Mouse (Mus musculus): Measurements from ENCODE around the gene Cntnap1.

Gene Cntnap1

DNA sequence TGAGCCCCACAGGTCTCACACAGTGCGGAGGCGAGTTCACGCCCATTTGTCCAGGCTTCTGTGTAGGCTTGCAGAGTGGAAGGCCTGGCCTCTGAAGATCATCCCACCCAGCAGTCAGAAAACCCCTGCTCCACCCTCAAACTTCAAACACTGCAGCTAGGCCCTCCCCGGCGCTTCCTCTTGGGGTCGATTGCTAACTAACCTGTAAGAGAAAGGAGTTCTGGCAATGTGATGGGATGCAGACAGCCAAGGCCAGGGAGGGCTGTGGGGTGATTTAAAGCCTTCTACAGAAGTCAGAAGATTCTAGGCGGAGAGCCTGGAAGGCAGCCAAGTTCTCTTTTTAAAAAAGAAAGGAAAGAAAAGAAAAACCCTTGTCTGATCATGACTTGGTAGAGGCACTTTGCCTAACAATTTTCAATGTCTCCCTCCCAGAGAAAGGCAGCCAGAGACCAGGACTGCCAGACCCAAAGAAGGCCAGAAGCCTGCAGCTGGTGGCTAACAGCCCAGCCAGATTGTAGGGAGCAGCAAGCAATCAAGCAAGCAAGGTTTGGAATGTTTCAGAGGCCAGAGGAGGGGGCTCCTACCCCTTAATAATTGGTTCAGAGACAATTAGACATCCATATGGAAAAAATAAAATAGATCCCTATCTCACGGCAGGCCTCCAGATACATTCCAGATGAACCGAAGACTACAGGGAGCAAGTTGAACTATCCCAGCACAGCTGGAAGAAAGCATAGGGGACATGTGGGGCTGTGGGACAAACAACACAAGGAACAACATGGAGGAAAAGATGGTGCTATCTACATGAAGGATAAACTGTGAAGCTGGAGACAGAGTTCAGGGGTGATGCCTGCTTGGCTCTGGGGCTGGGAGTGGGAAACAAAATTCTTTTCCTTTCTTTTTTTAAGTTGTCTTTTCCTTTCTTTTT is 20.9 kb upstream of the Cntnap1 start:
- peak; percentile 16 for DNase-seq

DNA sequence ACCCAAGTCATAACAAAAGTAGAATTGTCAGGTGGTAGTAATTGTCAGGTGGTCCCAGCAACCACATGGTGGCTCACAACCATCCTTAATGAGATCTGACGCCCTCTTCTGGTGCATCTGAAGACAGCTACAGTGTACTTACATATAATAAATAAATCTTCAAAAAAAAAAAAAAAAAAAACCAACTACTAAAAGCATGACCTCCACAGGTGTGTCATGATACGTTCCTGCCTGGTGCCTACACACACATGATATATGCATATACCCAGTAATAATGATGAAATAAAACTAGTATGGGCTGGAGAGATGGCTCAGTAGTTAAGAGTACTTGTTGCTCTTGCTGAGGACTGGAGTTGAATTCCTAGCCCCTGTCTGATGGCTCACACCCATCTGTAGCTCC is 19.3 kb upstream of the Cntnap1 start:
- DNase-seq = no peak

- DNase-seq = peak; percentile 11
Measured at GRCm38 (mm10) chr11:101152825-101153224, 17.5 kb upstream of the Cntnap1 start.

DNA sequence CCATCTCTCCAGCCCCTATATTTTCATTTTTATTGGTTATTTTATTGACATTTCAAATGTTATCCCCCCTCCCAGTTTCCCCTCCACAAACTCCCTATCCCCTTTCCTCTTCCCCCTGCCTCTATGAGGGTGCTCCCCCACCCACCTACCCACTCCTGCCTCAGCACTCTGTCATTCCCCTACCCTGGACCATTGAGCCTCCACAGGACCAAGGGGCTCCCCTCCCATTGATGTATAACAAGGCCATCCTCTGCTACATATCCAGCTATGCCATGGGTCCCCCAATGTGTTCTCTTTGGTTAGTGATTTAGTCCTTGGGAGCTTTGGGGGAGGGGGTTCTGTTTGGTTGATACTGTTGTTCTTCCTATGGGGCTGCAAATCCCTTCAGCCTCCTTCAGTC is 15.7 kb upstream of the Cntnap1 start:
- DNase-seq = peak; percentile 24

DNA sequence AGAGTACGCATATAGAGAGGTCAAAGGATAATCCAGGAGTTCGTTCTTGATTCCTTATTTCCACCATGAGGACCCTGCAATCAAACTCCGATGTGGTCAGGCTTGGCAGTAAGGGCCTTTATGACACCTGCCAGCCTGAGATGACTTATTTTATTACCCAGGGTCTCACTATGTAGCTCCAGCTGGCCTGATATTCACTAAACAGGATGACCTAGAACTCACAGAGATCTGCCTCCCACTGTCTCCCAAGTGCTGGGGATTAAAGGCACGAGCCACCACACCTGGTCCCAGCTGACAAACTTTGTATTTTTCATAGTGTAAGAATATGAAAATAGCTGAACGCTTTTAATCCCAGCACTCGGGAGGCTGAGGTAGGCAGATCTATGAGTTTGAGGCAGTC is 15.2 kb upstream of the Cntnap1 start:
- peak; percentile 20 for DNase-seq

- DNase-seq = peak; percentile 85
Measured at GRCm38 (mm10) chr11:101155728-101156371, 14.5 kb upstream of the Cntnap1 start, which contains the start of gene Tubg2. TSS of gene Tubg2 (plus strand) at chr11:101155907.

GRCm38 (mm10) chr11:101160151-101160550 is 10.2 kb upstream of the Cntnap1 start:
- peak; percentile 45 for DNase-seq

DNA sequence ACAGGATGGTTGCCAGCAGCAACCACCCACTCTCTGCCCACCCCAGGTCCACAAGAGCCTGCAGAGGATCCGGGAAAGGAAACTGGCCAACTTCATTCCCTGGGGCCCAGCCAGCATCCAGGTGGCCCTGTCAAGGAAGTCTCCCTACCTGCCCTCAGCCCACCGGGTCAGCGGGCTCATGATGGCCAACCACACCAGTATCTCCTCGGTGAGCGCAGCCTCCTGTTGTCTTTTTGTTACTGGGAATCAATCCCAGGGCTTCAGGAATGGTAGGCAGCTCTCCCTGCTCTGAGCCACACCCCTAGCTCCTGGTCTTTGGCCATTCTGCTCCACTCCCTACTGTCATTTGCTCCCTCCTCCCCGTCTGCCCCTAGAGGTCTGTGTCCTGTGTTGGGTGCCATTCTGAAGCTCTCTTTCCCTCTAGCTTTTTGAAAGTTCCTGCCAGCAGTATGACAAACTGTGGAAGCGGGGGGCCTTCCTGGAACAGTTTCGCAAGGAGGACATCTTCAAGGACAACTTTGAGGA is 9.3 kb upstream of the Cntnap1 start:
- DNase-seq = peak; percentile 44

GRCm38 (mm10) chr11:101161551-101161950 is 8.8 kb upstream of the Cntnap1 start:
- DNase-seq = no peak

DNA sequence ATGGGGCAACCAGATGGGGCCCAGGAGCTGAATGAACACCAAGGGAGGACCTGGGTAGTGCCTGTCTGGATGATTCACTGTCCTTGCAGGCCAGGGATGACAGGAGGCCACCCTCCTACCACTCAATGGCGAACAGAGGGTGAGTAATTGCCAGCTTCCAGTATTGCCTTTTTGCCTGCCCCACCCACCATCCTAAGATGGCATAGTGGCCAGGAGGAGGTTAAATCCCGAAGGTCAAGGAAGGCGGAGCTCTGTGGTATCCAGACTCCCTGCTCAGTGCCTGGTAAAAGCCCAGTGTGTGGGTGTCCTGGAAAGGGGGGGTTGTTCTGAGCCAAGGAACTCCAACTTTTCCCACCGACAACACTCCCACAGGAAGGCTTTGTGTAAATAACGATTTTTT is 8.0 kb upstream of the Cntnap1 start:
- DNase-seq = no peak

DNA sequence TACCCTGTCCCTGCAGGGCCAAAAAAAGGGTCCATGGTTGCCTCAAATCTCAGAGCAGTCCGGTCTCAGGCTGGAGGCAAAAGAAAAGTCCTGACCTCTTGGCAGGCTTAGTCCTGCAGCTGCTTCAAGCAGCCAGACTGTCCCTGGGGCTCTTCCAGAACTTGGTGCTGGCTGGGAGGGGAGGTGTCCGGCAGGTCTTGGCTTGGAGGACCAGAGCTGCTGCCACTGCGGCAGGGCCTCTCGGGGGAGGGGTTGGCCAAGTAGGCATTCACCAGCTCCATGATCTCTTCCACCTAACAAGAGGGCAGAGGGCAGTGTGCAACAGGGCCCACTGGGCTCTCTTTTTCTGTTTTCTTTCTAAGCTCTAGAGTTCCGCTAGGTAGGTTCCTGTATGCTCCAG is 7.6 kb upstream of the Cntnap1 start:
- DNase-seq = peak; percentile 73

DNA sequence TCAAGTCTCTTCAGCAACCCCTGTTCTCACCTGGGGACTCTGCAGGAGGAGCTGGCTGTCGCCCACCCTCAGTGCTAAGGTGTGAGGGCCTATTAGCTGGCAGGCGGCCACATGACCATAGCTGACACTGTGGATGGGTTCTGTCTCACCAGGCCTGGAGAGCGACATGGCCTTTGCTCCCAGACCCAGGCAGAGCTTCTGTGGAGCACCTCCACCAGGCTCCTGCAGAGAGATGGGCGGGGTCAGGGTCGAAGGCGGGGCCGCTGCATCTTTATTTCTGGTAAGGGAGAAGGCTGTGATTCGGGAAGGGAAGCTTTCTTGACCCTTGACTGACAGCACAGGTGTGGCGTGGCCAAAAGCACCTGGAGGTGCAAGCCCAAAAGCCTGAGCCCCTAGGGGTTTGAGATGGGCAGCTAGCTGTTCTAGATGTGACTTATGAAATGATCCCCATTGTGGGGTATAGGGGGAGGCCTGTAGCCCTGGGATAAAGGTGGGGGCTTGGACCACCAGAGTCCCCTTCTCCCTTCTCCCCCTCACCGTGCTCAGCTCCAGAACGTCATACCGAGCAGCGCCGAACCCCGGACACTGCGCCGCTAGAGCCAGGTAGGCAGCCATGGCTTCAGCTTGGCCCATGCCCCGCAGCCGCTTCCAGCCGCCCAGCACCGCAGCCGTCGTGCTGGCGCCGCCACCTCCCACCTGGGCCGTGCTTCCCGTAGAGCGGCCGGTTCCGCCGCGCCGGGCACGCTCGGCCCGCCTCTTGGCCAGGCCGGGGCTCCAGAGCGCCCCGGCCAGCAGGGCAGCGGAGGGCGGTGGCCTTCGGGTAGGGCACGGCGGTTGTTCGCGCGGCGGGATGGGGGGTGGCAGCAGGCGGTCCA is 6.6 kb upstream of the Cntnap1 start:
- peak; percentile 67 for DNase-seq

- no peak for DNase-seq
Measured at GRCm38 (mm10) chr11:101164351-101164665, 6.0 kb upstream of the Cntnap1 start.

DNA sequence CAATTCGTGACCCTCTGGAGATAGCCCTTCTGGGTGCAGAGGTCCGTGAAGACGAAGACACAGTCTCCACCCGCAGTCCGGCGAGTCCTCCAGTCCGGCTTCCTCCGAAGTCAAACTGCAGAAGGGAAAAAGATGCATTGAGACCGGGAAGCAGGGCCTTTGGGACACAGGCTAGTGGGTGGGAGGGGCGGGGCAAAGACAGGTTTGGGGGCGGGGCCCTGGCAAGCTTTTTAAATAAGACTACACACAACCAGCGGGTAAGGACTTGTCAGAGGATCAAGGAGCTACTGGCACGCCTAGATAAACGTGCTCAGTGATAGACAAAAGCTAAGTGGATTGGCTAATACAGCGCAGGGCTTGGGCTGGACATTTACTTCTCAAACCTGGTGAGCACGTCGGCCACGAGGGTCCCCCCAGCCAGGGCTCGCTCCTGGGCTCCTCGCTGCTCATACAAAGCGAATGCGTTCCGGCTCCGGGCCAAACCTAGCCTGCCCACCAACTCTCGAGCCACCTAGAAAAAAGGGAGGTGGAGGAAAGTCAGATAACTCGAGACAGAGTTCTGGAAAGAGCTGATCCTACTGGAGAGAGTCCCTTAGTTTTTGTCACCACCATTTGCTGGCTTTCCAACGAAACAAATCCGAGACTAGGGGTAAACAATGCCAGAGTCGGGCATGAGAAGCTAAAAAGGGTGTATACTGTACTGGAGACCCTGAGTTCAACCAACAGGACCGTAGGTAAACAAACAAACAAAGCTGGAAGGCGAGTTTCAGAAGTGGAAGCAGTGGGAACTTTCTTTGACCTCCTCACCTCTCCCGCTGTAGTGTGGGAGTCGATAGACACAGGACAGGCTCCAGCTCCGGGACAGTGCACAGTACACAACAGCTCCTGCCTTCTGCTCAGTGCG is 5.4 kb upstream of the Cntnap1 start:
- peak; percentile 45 for DNase-seq

- peak; percentile 59 for DNase-seq
Measured at GRCm38 (mm10) chr11:101166357-101166756, 4.0 kb upstream of the Cntnap1 start.

DNA sequence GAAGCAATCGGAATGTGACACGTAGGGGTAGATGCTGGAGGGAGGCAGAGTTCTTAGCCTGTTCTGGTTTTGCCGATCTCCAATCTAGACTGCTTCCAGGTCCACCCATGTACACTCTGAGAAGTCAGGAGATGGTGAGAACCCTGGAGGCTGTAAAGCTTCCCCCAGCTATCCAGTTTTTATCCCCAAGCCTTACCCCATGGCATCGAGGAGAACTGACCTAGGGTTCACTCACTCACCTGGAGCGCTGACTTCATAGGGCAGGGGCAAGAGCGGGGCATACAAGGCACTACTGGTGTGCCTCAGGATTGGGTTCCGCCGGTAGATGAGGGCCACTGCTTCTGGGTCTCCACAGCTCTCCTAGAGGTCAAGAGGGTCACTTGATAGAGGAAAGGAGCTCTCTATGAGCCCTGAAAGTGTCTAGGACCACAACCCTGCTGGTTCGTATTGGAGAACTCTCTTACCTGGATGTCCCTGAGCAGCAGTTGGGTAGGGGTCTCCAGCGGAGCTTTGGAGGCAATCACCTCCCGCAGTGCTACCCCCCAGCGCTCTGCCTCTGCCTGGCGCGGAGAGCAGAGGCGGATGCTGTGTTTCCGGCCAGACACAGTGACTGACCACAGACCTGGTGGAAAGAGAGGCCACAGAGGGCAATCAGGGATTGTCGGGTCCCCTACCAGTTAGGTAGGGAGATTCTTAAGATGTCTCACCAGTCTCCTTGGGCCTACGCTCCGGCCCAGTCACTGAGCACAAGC is 2.9 kb upstream of the Cntnap1 start:
- DNase-seq = peak; percentile 52

- DNase-seq = peak; percentile 43
Measured at GRCm38 (mm10) chr11:101167963-101168300, 2.4 kb upstream of the Cntnap1 start.

GRCm38 (mm10) chr11:101168301-101168980 is 1.9 kb upstream of the Cntnap1 start:
- peak; percentile 52 for DNase-seq

DNA sequence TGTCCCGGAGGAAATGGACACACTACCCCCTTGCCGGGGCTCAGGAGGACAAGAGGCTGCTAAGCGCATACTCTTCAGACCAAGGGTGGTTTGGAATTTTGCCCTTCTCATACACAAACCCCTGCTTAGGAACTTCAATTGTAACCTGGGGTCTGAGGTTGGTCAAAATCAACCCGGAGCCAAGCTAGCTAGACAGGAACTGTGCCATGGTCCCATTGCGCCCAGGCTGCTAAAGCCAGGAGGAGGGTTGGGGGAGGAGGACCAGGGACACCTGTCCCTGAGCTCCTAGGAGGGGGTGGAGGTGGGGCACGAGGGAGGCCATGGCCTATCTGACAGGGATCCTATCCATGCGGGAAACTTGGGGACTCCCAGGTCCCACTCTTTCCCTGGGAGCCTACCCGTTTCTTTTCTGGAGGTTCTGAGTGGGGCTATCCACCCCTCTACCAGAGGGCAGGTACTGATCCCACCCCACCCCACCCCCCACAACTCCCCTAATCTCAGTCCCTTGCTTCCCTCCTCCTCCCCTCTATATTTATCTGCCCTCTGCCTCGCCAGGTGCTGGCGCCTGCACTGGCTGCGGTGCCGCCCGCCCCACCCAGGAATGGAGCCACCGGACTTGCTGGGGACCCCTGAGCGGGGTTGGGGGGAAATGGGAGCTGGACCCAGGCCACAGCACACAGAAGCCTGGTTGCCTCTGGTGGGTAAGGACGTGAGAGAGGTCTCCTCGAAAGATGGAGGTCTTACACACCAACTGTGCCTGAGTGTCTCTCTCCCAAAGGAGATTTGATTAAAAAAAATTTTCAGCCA is 819 bp upstream of the Cntnap1 start:
- peak; percentile 79 for DNase-seq

Measured in cerebellum, adult 11-12 months (tissue).